Mouse (Mus musculus) embryo, embryonic 11.5 days (tissue): ENCODE results near the gene Adgrl3.
A peak's percentile ranks its signal among the peaks of the same experiment; 100 is the strongest.

Experiments used
- DNase-seq: peaks from one replicate; pipeline ENCODE4 v3.0.0-alpha.2; 2012; ENCODE audit warnings: low read depth, low spot score

The Adgrl3 gene

DNA sequence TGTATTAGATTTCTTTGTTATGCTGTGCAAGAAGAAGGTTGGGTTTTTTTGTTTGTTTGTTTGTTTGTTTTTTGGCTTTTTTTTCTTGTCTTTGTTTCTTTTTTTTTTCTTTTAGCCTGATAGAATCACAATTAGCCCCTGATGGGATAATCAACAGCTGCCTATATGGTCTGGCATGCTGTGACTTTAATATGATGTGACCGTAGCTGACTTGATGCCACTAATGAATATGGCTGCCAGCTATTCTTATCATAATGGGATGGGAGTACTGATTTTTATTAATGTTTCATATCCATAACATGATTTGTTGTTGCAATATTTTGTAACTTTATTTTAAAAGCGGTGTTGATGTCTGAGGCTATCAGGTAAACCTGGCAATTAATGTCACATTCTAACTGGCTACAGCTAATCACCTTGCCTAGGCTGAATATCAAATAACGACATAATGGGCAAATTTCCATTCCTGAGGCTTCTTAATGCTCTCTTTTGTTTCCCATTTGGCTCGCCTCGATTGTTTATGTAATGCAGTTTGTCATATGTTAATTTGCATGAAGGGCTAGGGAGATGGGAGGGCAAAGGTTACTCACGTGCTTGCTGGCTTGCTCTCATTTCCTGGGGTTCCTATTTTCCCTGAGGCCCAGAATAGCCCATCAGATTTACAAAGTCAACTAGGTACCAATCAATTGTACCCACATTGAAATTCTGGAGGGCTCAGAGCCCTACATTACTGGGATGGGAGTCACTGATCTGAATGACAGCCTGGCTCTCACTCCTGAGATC lies 641.9 kb downstream of the Adgrl3 start:
- DNase-seq, result no peak

DNA sequence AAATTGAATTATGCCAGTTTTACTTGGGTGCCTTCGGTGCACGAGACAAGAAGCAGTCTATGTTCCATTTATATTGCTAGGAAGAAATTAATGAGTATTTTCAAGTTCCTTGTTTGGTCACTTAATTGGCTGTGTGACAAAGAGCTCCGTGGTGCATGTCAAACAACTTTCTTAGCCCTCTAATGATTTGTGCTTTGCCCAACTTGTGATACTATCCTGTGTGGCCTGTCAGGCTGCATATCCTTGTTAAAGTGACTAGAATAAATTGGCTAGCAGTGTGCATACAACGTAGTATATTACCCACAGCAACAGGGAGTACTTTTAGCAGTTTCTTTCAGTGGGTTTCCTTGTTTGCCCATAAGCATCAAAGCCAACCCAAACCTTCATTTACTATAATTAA lies 651.1 kb downstream of the Adgrl3 start:
- no peak for DNase-seq

DNA sequence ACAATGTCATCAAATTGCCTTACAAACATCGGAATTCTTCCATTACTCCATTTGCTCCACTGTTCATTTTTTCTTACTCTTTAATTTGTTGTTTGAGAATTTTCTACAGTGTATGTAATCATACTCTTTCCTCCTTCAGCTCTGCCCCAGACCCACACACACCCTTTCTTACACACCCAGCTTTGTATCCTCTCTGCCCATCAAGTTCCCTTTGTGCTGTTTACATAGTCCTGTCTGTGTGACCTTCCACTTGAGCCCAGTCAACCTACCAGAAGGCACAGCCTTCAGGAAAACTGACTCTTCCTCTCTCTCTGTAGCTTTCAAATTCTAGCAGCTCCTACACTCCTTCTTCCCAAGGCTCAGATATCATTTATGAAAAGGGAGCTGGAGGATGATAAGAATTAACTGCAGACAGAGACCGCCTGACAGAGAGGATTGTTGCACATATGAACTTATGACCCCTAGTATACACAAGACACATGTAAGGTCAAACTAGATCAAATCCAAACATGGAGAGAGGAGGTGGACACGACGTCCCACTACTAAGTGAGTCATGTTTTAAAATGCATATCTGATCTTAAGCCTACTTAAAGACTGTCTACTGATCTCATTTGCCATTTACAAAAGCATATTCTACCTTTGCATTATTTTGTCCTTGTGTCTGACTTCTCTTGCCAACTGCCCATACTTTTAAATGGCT lies 654.5 kb downstream of the Adgrl3 start:
- no peak for DNase-seq

DNA sequence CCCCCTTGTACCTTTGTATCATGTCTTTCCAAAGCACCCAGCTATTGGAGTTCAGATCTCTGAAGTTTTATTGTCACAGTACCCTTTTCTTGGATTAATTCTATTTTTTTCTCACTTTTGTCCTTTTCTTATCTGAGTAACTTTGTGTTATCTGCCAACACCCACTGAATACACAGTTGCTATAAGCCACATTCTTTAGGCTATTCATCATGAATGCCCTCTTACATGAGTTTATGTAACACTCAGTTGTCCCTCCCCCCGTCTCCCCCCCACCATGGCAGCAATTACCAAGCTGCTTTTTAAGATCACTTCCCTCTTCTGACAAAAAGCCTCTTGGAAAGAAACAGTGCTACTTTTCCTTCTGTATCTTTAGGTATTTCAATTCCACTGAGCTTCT lies 655.0 kb downstream of the Adgrl3 start:
- DNase-seq, result no peak

DNA sequence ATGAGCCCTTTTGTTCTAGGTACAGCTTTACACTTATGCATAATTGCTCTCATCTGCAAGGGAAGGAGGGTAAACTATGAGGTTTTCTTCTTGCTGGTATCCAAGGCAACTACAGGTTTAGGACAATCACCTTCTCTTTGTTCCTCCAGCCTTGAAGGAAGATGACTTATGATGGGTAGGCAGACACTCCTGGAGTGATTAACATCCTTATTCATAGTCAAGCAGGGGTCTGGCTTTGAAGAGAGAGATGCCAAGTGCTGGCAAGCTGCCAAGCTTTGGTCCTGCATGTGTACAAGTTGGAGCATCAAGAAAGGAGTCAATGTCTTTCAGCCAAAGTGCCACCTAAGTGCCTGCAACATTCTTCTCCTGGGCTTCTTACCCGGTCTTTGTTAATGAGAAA lies 657.0 kb downstream of the Adgrl3 start:
- DNase-seq, result no peak

DNA sequence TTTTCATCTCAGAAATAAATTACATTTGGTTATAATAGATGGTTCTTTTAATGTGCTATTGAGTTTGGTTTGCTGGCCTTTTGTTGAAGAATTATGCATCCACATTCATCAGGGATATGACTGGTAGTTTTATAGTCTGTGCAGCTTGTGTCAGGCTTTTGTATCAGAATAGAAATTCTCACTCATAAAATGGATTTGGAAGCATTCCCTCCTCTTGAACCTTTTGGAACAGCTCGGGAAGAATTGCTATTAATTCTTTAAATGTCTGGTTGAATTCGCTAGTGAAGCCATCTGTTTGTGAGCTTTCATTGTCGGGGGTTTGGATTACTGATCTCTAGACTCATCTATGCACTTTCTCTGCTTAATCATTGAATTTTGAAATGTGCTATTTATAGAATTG lies 666.3 kb downstream of the Adgrl3 start:
- no peak for DNase-seq

DNA sequence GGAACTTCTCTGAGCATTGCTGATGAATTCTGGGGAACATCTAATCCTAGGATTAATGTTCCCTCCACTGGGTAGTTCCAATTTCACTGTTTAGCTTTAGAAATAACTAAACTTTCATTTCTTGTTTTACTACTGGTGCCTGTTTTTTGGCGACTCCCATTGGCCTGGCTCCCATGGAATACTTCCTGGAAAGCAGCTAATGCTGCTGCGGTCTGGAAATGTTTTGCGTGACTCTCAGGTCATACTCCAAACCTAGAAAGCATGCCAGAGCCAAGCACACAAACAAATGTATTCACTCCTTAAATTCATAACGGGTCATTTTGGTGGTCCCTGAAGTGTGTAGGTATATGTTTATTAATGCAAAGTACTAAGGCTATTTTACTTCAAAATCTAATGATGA lies 666.9 kb downstream of the Adgrl3 start:
- DNase-seq, result no peak

DNA sequence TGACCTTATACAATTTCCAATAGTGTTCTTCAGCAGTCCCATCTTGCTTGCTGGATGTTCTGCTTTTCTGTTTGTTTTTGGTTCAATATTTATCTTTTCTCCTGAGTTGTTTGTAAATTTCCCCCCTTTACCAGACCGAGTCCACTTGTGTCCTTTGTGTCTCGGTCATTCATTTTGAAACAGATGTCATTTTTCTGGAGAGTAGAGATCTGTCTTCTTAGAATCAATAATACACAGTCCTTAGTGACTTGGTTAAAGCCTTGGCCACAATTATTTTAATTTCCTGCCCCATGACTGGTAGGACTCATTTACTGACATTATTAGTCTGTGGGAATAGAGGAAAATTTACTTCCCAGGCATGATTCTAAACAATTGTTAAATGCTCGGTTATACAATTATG lies 709.7 kb downstream of the Adgrl3 start:
- no peak for DNase-seq

DNA sequence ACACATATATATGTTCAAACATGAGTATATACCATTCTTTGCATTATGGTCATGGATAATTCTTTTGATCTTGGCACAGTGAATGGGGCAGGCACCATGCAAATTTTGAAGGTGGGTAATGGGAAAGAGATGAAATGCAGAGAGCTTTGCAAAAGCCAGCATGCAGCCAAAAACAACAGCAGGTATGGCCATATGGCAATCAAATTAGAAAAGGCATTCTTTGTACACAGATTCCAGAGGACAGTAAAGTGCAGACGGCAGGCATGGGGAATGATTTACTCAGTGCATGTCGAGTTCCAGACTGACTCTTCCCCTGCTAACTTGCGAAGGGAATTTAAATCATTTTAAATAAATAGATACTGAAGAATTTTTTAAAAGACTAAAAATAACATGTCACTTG lies 716.1 kb downstream of the Adgrl3 start:
- no peak for DNase-seq

DNA sequence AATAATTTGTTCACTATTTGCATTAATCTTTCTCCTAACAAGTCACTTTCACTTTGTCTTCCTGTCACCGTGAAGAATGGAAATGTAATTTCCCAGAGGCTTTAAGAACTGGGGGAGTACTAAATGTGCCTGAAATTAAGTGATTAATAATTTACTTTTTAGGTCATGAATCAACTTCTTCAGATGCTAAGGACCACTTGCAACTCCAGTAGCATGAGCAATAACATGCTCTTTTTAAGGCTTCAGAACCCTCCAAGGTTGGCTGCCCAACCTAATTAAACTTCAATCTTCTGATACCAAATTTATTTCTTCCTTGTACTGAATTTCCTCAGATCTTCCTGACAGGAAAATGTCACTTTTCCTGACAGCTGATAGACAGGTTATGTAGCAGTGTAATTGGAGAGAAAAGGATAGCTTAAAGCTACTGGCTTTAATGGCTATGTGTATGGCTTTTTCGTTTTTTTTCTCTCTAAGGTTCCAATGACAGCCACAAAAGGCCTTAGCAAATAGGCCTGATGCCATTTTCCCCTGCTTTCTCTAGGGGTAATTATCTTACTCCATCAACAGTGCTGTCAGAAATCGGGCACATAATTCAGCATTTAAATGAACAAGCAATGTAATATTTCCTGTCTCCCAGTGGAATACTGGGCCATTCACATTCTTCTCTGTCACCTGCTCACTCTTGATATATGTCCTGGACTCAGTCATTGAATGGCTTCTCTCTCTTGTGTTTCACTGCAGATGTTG lies 718.5 kb downstream of the Adgrl3 start:
- peak; percentile 24 for DNase-seq

DNA sequence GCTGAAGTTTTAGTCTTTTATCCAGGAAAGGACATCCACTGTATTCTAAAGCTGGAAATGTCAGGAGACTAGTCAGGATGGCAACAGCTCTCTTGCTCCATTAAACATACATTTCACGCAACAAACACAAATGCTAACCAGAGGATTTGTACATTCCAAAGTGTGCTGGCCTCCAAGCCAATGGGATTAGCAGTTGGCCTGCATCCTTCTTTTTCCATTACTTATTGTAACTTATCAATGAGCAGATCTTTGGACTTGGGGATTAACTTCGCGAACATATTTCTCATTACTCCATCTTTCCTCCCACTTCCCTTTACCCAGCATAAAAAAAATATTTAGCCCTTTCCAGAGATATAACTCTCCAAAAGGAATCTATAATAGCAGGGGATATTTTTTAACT lies 732.5 kb downstream of the Adgrl3 start:
- DNase-seq, result no peak

DNA sequence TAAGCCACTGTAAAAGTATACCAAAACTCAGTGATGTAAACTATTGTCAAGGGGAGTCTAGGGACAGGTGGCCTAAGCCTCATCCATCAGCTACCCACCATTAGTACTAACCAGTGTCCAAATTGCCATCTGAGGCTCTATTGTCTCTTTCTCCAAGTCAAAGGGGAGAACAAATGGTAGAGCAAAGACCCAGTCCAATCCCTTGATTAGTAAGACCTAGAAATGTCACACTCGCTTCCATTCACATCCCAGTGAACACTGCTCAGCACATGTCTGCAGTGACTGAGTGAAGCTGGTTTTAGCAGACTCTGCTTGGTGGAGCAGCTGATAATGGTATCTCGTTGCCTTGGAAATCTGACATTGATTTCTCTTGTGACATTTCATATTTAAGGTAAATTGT lies 735.8 kb downstream of the Adgrl3 start:
- no peak for DNase-seq

DNA sequence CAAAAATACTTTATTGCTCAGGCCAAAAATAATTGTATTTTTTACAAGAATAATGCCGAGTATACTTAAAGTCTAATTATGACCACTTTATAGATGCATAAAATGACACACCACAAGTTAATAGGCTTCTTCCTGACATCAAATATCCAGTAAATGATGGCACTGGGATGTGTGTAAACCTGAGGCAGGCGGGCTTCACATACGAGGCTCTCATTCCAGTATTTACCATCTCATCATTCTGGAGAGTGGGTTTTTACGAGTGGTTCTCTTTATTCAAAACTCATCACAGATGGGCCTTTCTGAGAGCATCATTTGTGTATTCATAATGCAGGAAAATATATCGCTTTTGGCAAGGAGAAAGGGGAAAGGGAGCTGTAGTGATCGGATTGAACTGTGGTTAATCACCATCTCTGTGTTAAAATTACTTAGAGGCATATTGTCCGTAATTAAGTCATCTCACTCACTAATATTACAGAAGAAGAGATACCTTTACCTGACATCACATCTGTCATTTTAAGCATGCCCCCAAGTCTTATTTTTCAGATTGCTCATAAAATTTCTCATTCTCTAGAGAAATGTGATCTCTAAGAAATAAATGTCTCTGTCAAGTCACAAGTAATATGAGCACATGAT lies 737.3 kb downstream of the Adgrl3 start:
- DNase-seq, result no peak

DNA sequence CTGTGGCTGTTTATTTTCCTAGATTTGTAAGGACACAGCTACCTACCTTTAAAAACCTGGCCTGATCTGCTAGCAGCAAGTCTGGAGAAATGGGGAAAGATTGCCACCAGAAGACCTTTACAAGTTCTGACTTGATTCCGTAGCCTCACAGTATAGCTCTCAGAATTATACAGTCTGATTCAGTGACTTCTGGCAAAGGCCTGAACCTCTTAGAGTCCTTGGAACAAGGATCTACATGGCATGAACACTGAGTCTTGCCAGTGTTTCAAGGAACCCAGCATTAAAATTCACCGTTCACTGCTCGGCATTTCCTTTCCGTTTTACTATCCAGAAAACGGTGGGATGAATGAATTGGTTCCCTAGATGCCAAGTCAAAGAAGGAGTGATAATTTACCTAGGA lies 756.3 kb downstream of the Adgrl3 start:
- no peak for DNase-seq

DNA sequence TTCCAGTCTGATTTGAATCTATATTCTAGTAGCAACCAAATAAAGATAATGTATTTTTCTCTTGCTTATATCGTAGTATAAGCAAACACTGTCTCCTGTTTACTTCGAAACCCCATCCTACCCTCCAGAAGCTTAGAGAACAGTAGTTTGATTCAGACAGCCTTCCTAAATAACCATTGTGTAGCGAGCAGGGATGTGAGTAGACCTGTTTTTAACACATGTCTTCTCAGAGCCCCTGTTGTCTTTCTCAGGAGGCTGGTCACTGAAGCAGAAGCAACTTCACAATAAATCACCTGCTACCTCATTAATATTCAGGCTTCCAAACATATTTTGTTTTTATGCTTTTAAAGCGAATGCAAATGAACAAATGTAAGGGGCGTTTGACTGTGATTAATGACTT lies 756.8 kb downstream of the Adgrl3 start:
- no peak for DNase-seq

DNA sequence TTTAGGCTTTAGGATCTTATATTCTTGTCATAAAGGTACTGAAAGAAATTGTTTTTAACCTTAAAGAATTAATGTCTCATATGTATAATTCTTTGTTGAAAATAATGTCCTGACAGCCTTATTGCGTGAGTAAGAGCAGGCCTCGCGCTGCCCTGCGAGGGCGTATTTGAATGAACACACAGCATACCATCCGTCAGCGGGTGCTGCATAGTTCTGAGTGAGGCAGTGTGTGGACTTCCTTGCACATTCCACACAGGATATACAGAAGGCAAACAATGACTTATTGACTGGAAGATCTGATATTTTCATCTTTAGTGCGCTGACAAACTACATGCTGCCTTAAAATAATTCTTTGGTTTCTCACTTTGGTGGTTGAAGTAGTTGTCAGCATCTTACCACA lies 764.8 kb downstream of the Adgrl3 start:
- DNase-seq, result no peak

DNA sequence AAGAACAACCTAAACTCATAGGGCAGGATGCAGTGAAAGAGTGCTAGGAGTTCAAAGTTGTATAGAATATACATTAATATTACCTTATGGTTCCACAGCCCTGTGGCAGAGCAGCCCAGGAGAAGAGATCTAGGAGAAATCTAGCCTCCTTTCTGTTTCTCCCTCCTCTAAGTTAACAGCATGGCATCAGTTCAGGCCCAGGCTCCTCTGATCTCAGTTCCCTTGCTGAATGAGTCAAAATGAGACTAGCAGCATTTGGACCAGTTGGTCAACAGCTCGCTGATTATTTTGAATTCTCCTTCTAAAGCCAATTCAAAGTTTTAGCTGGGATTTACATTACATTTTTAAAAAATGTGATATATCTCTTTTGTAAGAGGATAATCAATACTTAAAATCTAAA lies 770.8 kb downstream of the Adgrl3 start:
- no peak for DNase-seq

DNA sequence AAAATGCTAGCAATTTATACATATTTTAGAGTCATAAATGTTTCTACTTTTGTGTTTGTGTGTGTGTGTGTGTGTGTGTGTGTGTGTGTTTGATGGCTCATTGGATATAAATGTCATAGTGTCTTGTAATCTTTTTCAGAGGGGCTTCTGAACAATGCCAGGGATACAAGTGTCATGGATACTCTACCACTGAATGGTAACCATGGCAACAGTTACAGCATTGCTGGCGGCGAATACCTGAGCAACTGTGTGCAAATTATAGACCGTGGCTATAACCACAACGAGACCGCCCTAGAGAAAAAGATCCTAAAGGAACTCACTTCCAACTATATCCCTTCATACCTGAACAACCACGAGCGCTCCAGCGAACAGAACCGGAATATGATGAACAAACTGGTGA lies 774.2 kb downstream of the Adgrl3 start:
- no peak for DNase-seq

DNA sequence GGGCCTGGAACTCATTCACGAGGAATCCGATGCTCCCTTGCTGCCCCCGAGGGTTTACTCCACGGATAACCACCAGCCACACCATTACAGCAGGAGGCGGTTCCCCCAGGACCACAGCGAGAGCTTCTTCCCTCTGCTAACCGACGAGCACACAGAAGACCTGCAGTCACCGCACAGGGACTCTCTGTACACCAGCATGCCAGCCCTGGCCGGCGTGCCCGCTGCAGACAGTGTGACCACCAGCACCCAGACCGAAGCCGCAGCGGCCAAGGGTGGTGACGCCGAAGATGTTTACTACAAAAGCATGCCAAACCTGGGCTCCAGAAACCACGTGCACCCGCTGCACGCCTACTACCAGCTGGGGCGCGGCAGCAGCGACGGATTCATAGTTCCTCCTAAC lies 774.7 kb downstream of the Adgrl3 start:
- no peak for DNase-seq

DNA sequence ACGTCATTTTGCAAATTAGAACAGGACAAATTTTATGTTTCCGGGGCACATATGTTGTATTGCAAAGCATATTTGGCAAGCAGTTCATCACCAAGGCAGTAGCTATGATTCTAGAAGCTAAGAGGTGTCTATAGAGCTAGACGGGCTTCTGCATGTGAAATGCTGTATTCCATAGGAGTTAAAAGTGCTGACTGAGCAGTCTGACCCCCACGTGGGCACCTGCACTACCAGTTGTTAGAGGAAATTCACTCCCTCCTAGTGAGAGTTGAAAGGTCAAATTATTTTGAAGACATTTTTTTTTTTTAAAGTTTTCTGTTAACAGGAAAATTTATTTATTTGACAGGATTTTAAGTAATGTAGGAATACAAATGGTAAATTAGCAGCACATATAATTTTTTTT lies 776.2 kb downstream of the Adgrl3 start:
- DNase-seq, result no peak

DNA sequence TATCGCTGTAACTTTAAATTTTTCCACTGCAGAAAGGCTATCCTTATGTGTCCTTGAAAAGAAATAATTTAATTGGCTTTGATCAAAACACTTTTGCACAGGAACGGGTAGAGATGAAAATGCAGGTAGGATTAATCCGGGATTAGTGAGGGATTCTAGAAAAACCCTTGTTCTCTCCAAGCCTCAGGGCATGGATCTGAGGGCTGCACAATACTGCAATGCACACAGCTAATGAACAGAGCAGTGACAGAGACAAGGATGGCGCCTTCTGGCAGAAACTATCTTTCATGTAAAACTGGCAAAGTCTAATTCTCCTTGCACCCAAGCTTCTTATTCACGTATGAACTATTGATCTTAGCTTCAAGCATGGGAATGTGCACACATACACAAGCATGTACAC lies 791.0 kb downstream of the Adgrl3 start:
- DNase-seq, result no peak

DNA sequence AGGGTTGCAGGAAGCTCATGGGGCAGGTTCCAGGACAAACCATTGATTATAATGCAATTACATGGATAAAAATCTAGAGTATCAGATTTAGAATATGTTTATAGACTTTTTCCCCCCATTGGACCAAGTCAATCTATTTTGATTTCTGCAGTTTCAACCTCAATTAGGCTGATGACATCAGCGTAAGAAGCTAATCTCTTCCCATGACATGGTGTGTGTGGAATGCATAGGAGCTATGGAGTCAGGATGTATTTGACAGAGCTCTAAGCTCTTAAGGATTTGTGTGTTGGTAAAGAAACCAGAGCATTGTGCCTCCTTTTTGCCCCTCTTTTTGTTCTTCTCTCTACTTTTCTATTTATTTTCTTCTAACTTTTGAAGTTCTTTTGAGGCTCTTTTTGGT lies 812.1 kb downstream of the Adgrl3 start:
- DNase-seq, result no peak
